Mouse (Mus musculus): ENCODE measurements around the gene Gm9837. TPM values are rescaled to one million over a fixed set of nuclear protein-coding genes. Genes with fewer than 3 reads are reported as not detected.

The Gm9837 gene
- polyA plus RNA-seq, 1 experiment, result not detected

DNA sequence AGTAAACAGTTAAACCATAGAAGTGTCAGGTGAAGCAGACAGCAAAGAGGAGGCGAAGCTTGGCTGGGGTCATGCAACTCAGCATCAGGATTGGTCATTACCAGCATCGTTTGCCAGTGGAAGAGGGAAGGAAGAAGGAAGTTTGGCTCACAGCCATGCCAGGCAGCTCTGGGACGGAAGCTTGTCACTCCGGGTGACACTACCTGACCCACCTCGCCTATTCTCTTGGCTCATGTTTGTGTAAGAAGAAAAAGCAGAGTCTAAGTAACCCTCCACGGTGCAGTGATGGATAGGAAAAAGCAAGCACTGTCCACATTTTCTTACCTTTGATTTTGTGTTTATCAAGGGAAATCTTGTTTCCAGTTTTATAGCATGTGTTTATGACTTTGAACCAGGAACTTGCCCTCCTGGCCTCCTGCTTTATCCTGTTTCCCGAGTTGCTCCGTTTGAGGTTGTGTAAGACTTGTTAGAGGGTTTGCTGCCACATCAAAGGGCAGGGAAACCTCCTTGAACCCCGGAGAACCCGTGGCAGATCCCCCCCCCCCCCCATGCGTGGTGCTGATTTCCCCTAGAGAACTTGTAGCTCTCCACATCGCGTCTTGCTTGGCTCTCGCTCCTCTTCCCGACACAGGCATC lies 20.1 kb downstream of the Gm9837 start:
- H3K27me3 ChIP-seq (ENCODE audit: control insufficient read depth), result peaks cover 41% of the 10 kb centered on the region
- no peaks in the 10 kb centered on the region for H3K36me3 ChIP-seq (ENCODE audit: control insufficient read depth)
- peaks cover 2% of the 10 kb centered on the region; the same call in 1 of the 2 replicates for H3K4me1 ChIP-seq (ENCODE audit: control insufficient read depth)
- H3K9me3 ChIP-seq (ENCODE audit: control insufficient read depth, low read length), result no peaks in the 10 kb centered on the region
- TF ChIP-seq GATA1 (IDR thresholded peaks at IDR 0.05; ENCODE audit: low read length) (no peak), TAL1 (IDR thresholded peaks at IDR 0.05; ENCODE audit: low read length) (no peak)
- no peak overlapping the region for H3K4me3 ChIP-seq (replicated peaks)

DNA sequence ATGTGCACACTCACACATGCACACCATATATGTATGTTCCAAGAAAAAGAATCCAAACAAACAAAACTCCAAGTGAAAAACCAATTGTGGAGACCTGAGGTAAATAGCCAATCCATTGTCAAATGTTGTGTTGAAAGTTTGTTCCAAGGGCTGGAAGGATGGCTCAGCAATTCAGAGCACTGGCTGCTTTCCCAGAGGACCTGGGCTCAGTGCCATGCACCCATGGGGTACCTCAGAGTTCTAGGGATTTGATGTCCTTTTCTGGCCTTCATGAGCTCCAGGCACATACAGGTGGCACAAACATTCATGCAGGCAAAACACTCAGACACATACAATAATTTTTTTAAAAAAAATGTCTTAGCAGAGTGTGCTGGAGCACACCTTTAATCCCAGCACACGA lies 21.8 kb downstream of the Gm9837 start:
- H3K9me3 ChIP-seq (ENCODE audit: control insufficient read depth, low read length), result no peaks in the 10 kb centered on the region
- TF ChIP-seq TAL1 (IDR thresholded peaks at IDR 0.05; ENCODE audit: low read length) (no peak), GATA1 (IDR thresholded peaks at IDR 0.05; ENCODE audit: low read length) (no peak)
- no peaks in the 10 kb centered on the region for H3K36me3 ChIP-seq (ENCODE audit: control insufficient read depth)
- peaks cover 4% of the 10 kb centered on the region for H3K4me1 ChIP-seq (ENCODE audit: control insufficient read depth)
- peaks cover 28% of the 10 kb centered on the region for H3K27me3 ChIP-seq (ENCODE audit: control insufficient read depth)
- H3K4me3 ChIP-seq (replicated peaks), result no peak overlapping the region

DNA sequence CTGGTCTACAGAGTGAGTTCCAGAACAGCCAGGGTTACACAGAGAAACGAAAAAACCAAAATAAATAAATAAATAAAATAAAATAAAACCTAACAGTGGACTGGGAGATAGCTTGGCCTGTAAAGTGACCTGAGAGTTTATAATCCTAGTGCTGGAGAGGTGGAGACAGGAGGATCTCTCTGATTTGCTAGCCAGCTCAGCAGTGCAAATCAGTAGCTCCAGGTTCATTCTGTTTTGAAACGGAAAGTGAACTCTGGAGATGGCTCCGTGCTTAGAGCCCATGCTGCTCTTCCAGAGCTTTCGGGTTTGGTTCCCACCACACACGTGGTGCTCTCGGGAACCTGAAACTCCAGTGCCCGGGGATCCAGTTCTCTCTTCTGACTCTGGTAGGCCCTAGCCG lies 22.3 kb downstream of the Gm9837 start:
- peaks cover 4% of the 10 kb centered on the region for H3K4me1 ChIP-seq (ENCODE audit: control insufficient read depth)
- no peaks in the 10 kb centered on the region for H3K9me3 ChIP-seq (ENCODE audit: control insufficient read depth, low read length)
- TF ChIP-seq GATA1 (IDR thresholded peaks at IDR 0.05; ENCODE audit: low read length) (no peak), TAL1 (IDR thresholded peaks at IDR 0.05; ENCODE audit: low read length) (no peak)
- no peaks in the 10 kb centered on the region for H3K36me3 ChIP-seq (ENCODE audit: control insufficient read depth)
- peaks cover 27% of the 10 kb centered on the region for H3K27me3 ChIP-seq (ENCODE audit: control insufficient read depth)
- H3K4me3 ChIP-seq (replicated peaks), result no peak overlapping the region

DNA sequence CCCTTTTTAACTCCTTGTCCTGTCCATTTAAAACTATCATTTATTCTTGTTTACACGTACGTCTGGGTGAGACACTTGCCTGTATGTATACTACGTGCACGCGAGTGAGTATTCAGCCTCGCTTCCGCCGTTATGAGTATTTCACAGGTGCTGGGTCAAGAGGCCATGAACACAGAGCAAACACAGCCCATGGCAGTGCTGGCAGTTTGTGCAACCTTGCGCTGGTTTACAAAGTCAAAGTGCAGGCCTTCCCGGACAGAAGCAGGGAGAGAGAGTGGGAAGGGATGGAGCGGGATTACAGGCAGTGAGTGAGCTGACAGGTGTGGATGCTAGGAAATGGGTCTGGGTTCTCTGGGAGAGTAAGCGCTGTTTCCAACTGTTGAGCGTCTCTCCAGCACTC lies 24.1 kb downstream of the Gm9837 start:
- Histone ChIP-seq H3K4me1 (ENCODE audit: control insufficient read depth) (peaks cover 14% of the 10 kb centered on the region), H3K9me3 (ENCODE audit: control insufficient read depth, low read length) (no peaks in the 10 kb centered on the region), H3K4me3 (replicated peaks) (no peak overlapping the region), H3K36me3 (ENCODE audit: control insufficient read depth) (no peaks in the 10 kb centered on the region), H3K27me3 (ENCODE audit: control insufficient read depth) (peaks cover 20% of the 10 kb centered on the region)
- TF ChIP-seq TAL1 (IDR thresholded peaks at IDR 0.05; ENCODE audit: low read length), result no peak

DNA sequence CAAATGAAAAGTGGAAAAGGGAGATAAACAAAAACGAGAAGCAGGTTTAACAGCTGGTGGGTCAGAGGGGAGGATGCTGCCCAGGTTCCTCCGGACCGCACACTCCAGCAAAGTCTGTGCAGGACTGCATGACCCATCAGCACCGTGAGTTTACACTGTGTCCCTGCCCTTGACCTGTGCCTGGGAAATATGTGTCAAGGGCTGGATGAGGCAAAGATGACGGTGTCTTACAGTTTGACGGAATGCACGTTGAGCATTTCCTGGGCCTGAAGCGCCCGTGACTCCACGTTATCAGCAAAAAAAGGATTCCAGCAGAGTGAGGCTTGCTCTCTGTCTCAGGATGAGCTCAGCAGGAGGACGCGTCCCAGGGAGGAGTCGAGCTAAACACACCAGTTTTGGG lies 24.7 kb downstream of the Gm9837 start:
- Histone ChIP-seq H3K4me1 (ENCODE audit: control insufficient read depth) (peaks cover 14% of the 10 kb centered on the region), H3K9me3 (ENCODE audit: control insufficient read depth, low read length) (no peaks in the 10 kb centered on the region), H3K4me3 (replicated peaks) (no peak overlapping the region), H3K36me3 (ENCODE audit: control insufficient read depth) (no peaks in the 10 kb centered on the region), H3K27me3 (ENCODE audit: control insufficient read depth) (peaks cover 14% of the 10 kb centered on the region)
- TF ChIP-seq TAL1 (IDR thresholded peaks at IDR 0.05; ENCODE audit: low read length) (no peak), GATA1 (IDR thresholded peaks at IDR 0.05; ENCODE audit: low read length) (no peak)

DNA sequence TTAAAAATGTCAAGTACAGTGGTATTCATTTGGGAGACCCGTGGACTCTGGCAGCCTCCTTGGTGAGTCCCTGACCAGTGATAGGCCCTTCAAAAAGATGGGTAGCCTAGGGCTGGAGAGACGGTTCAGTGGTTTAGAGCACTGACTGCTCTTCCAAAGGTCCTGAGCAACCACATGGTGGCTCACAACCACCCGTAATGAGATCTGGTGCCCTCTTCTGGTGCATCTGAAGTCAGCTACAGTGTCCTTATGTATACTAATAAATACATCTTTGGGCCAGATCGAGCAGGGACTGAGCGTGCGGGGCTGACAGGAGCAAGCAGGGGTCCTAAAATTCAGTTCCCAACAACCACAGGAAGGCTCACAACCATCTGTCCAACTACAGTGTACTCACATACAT lies 26.4 kb downstream of the Gm9837 start:
- no peaks in the 10 kb centered on the region for H3K36me3 ChIP-seq (ENCODE audit: control insufficient read depth)
- peaks cover 14% of the 10 kb centered on the region for H3K4me1 ChIP-seq (ENCODE audit: control insufficient read depth)
- TF ChIP-seq TAL1 (IDR thresholded peaks at IDR 0.05; ENCODE audit: low read length) (no peak), GATA1 (IDR thresholded peaks at IDR 0.05; ENCODE audit: low read length) (no peak)
- H3K4me3 ChIP-seq (replicated peaks), result no peak overlapping the region
- H3K9me3 ChIP-seq (ENCODE audit: control insufficient read depth, low read length), result no peaks in the 10 kb centered on the region
- no peaks in the 10 kb centered on the region for H3K27me3 ChIP-seq (ENCODE audit: control insufficient read depth)

DNA sequence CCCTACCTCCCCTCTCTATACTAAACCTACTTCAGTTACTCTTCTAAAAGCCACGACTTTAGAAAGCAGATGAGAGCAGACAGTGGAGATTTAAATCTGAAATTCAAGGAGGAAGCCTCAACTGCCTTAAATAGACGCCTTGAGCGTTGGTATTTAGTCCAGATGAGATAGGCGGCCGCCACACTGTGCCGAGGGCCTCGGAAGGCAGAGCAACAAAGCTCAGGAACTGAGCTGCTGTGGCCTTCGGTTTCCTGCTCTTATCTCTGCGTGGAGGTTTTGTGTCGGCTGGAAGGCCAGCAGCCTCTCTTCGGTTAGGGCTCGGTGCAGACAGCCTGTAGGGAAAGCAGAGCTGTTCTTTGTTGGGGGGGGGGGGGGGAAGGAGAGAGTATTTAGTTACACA lies 28.4 kb downstream of the Gm9837 start:
- no peaks in the 10 kb centered on the region for H3K36me3 ChIP-seq (ENCODE audit: control insufficient read depth)
- H3K4me1 ChIP-seq (ENCODE audit: control insufficient read depth), result peaks cover 14% of the 10 kb centered on the region
- H3K9me3 ChIP-seq (ENCODE audit: control insufficient read depth, low read length), result no peaks in the 10 kb centered on the region
- no peaks in the 10 kb centered on the region for H3K27me3 ChIP-seq (ENCODE audit: control insufficient read depth)
- TF ChIP-seq GATA1 (IDR thresholded peaks at IDR 0.05; ENCODE audit: low read length), result no peak
- TF ChIP-seq TAL1 (IDR thresholded peaks at IDR 0.05; ENCODE audit: low read length), result no peak
- H3K4me3 ChIP-seq (replicated peaks), result no peak overlapping the region

DNA sequence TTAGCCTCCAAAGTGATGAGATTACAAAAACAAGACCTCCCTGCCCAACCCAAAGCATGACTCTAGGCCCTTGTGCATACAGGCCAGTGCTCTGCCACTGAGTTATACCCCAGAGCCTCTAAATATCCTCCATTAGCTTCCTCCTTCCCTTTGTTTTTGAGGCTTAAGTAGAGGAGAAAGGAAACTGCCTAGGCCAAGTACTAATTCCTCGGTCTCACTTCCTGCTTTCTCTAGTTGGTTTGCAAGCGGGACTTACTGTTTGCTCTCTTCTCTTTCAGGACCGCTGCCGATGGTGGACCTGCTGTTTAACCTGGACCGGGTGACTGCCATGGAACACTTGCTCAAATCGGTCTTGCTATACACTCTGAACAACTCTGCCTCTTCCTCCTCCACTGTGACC lies 33.9 kb downstream of the Gm9837 start:
- H3K4me3 ChIP-seq (replicated peaks), result no peak overlapping the region
- no peaks in the 10 kb centered on the region for H3K9me3 ChIP-seq (ENCODE audit: control insufficient read depth, low read length)
- no peak for TF ChIP-seq GATA1 (IDR thresholded peaks at IDR 0.05; ENCODE audit: low read length)
- TF ChIP-seq TAL1 (IDR thresholded peaks at IDR 0.05; ENCODE audit: low read length), result no peak
- H3K4me1 ChIP-seq (ENCODE audit: control insufficient read depth), result peaks cover 34% of the 10 kb centered on the region
- no peaks in the 10 kb centered on the region for H3K36me3 ChIP-seq (ENCODE audit: control insufficient read depth)
- no peaks in the 10 kb centered on the region for H3K27me3 ChIP-seq (ENCODE audit: control insufficient read depth)

DNA sequence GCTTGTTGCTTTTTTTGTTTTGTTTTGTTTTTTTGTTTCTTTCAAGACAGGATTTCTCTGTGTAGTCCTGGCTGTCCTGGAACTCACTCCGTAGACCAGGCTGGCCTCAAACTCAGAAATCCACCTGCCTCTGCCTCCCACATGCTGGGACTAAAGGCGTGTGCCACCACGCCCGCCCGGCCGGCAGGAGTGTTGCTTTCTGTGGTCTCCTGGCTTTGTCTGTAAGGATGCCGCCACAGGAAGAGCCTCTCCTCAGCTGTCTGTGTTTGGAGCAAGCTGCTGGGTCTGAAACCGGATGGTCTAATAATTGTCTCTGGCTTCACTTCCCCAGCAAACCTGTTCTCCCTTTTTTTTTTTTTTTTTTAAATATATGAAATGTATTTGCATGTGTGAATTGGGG lies 34.8 kb downstream of the Gm9837 start:
- H3K4me3 ChIP-seq (replicated peaks), result no peak overlapping the region
- TF ChIP-seq GATA1 (IDR thresholded peaks at IDR 0.05; ENCODE audit: low read length), result no peak
- TF ChIP-seq TAL1 (IDR thresholded peaks at IDR 0.05; ENCODE audit: low read length), result no peak
- no peaks in the 10 kb centered on the region for H3K36me3 ChIP-seq (ENCODE audit: control insufficient read depth)
- H3K4me1 ChIP-seq (ENCODE audit: control insufficient read depth), result peaks cover 37% of the 10 kb centered on the region
- H3K27me3 ChIP-seq (ENCODE audit: control insufficient read depth), result no peaks in the 10 kb centered on the region
- no peaks in the 10 kb centered on the region for H3K9me3 ChIP-seq (ENCODE audit: control insufficient read depth, low read length)

DNA sequence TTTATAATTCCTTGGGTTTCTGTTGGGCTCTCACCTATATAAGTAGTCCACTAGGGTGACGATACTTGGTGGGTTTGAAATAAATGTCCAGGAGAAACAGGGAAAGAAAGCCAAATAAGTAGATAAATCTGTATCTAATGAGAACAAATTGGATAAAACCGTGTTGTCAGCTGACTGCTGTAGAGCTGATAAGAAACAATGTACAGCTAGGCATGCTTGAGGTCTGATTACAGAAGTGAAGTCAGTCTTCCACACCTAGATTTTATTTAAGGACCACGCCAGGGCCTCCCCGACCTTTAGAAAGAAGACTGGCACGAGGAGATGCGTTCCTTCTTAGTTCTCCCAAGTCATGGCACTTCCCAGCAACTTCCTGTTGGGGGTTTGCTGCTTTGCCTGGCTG lies 37.2 kb downstream of the Gm9837 start:
- H3K27me3 ChIP-seq (ENCODE audit: control insufficient read depth), result no peaks in the 10 kb centered on the region
- peaks cover 15% of the 10 kb centered on the region for H3K36me3 ChIP-seq (ENCODE audit: control insufficient read depth)
- TF ChIP-seq GATA1 (IDR thresholded peaks at IDR 0.05; ENCODE audit: low read length), result no peak; the same call in 1 of the 2 replicates
- no peak for TF ChIP-seq TAL1 (IDR thresholded peaks at IDR 0.05; ENCODE audit: low read length)
- H3K4me3 ChIP-seq (replicated peaks), result no peak overlapping the region
- peaks cover 55% of the 10 kb centered on the region for H3K4me1 ChIP-seq (ENCODE audit: control insufficient read depth)
- H3K9me3 ChIP-seq (ENCODE audit: control insufficient read depth, low read length), result no peaks in the 10 kb centered on the region

Data from erythroblast, embryonic 14.5 days (primary cell).